8 mouse cellular contexts compared by ENCODE assay signal in genomic region chr6:140424201-140424990, GRCm38 (mm10). TPM values are rescaled to one million over a fixed set of nuclear protein-coding genes. Genes with fewer than 3 reads are reported as not detected.
A peak's percentile ranks its signal among the peaks of the same experiment; 100 is the strongest.
DNase-seq lines count a peak whose midpoint lies in the region; ATAC-seq and TF ChIP-seq lines count a peak whose summit lies in the region.

No protein-coding gene starts in this region.

- H3K9ac ChIP-seq in embryonic facial prominence, embryonic 15.5 days = peak overlapping the region; percentile 93
- peak overlapping the region; percentile 94 for H3K9ac ChIP-seq in heart, embryonic 13.5 days
- peak overlapping the region; percentile 97 for H3K9ac ChIP-seq in lung, embryonic 15.5 days

- H3K4me3 ChIP-seq in embryonic facial prominence, embryonic 15.5 days (replicated peaks) = peak overlapping the region; percentile 69
- H3K4me3 ChIP-seq in heart, embryonic 13.5 days = peak overlapping the region; percentile 90
- peak overlapping the region; percentile 73 for H3K4me3 ChIP-seq in layer of hippocampus, adult 2 months
- peak overlapping the region; percentile 98 for H3K4me3 ChIP-seq in lung, embryonic 15.5 days

- under 1% methylated on average over 57 of the region's 72 CpGs for WGBS in embryonic facial prominence, embryonic 15.5 days
- WGBS in heart, embryonic 13.5 days = under 1% methylated on average over 63 of the region's 72 CpGs
- under 1% methylated on average over 55 of the region's 72 CpGs for WGBS in lung, embryonic 15.5 days

- ATAC-seq in embryonic facial prominence, embryonic 15.5 days (ENCODE audit: insufficient number of reproducible peaks, low FRiP score, low TSS enrichment, low read depth) = peak; percentile 69
- ATAC-seq in heart, embryonic 13.5 days (ENCODE audit: extremely low read depth, insufficient number of reproducible peaks, low FRiP score, low TSS enrichment) = peak; percentile 49
- peak; percentile 78 for ATAC-seq in lung, embryonic 15.5 days (ENCODE audit: borderline replicate concordance, extremely low read depth, low FRiP score, low TSS enrichment)

- DNase-seq in B cell, adult 2 months = peak; percentile 23 to 34
- DNase-seq in adrenal gland, postnatal 25 days = peak; percentile 26
- DNase-seq in layer of hippocampus, adult 2 months (ENCODE audit: low spot score in 2 of 2) = peak; percentile 39 to 40
- peak; percentile 30 for DNase-seq in ovary, postnatal 10 days (ENCODE audit: low spot score)
- peak; percentile 53 for DNase-seq in thymus, postnatal 25 days

- no peaks in the 10 kb centered on the region for H3K9me3 ChIP-seq in embryonic facial prominence, embryonic 15.5 days (replicated peaks)
- peaks cover 3% of the 10 kb centered on the region; the same call in 1 of the 2 replicates for H3K9me3 ChIP-seq in heart, embryonic 13.5 days
- no peaks in the 10 kb centered on the region for H3K9me3 ChIP-seq in lung, embryonic 15.5 days

- H3K27ac ChIP-seq in embryonic facial prominence, embryonic 15.5 days (replicated peaks) = peak overlapping the region; percentile 85
- H3K27ac ChIP-seq in heart, embryonic 13.5 days (replicated peaks) = peak overlapping the region; percentile 79
- H3K27ac ChIP-seq in layer of hippocampus, adult 2 months = peak overlapping the region; percentile 99
- H3K27ac ChIP-seq in lung, embryonic 15.5 days = peak overlapping the region; percentile 94

- H3K4me1 ChIP-seq in embryonic facial prominence, embryonic 15.5 days = peaks cover 12% of the 10 kb centered on the region
- peaks cover 12% of the 10 kb centered on the region for H3K4me1 ChIP-seq in heart, embryonic 13.5 days
- H3K4me1 ChIP-seq in lung, embryonic 15.5 days = peaks cover 15% of the 10 kb centered on the region

- peaks cover 10% of the 10 kb centered on the region; the same call in 1 of the 2 replicates for H3K36me3 ChIP-seq in embryonic facial prominence, embryonic 15.5 days
- peaks cover 17% of the 10 kb centered on the region for H3K36me3 ChIP-seq in heart, embryonic 13.5 days
- H3K36me3 ChIP-seq in lung, embryonic 15.5 days = no peaks in the 10 kb centered on the region

- H3K4me2 ChIP-seq in embryonic facial prominence, embryonic 15.5 days (replicated peaks) = peak overlapping the region; percentile 78
- peak overlapping the region; percentile 93 for H3K4me2 ChIP-seq in heart, embryonic 13.5 days
- H3K4me2 ChIP-seq in lung, embryonic 15.5 days = peak overlapping the region; percentile 86

- H3K27me3 ChIP-seq in embryonic facial prominence, embryonic 15.5 days = no peaks in the 10 kb centered on the region
- no peaks in the 10 kb centered on the region for H3K27me3 ChIP-seq in heart, embryonic 13.5 days (replicated peaks)
- H3K27me3 ChIP-seq in lung, embryonic 15.5 days = no peaks in the 10 kb centered on the region

- TF ChIP-seq CTCF in layer of hippocampus, adult 2 months (conservative IDR thresholded peaks at IDR 0.05) = 0 out of 2 replicates have a peak, but pooled peaks have one; percentile 7

RNA-seq across cellular contexts. Expression of gene Plekha5, which starts 0.5 kb away (rescaled TPM):
- total RNA-seq in adrenal gland, postnatal 25 days (2021) = 43.5 and 57.6 TPM in 2 replicates
- 50.4 and 51.5 TPM in 2 replicates for polyA plus RNA-seq in embryonic facial prominence, embryonic 15.5 days (2015; fragmentation: Nextera tagmentation; extraction: Ambion mirVana)
- 18.4 and 18.7 TPM in 2 replicates for polyA plus RNA-seq in heart, embryonic 13.5 days (2015; fragmentation: Nextera tagmentation; extraction: Ambion mirVana)
- 100 to 1,000 TPM; 109 to 125 TPM for total RNA-seq in layer of hippocampus, adult 2 months (2021)
- polyA plus RNA-seq in lung, embryonic 15.5 days (2015; fragmentation: Nextera tagmentation; extraction: Ambion mirVana) = 36.1 and 36.6 TPM in 2 replicates

Comparison
In these comparisons a context has a peak if more than half of its experiments do, and no peak if none do; other contexts are left out.
1. Peak in every context shown above with its lines: DNase-seq, ATAC-seq, H3K4me3 ChIP-seq and H3K27ac ChIP-seq.